Mouse (Mus musculus): ENCODE measurements around the gene Iqce. TPM values are rescaled to one million over a fixed set of nuclear protein-coding genes. Genes with fewer than 3 reads are reported as not detected.
A peak's percentile ranks its signal among the peaks of the same experiment; 100 is the strongest.

Gene Iqce
- polyA plus RNA-seq, 1 experiment, result 7.5 TPM

- H3K27me3 ChIP-seq (ENCODE audit: control insufficient read depth, insufficient read depth, insufficient read length), result no peaks in the 10 kb centered on the region
- no peaks in the 10 kb centered on the region for H3K79me3 ChIP-seq (ENCODE audit: low read depth)
- TF ChIP-seq CTCF (IDR thresholded peaks at IDR 0.05; ENCODE audit: control insufficient read depth, insufficient read depth, insufficient read length) (no peak), MYOG (IDR thresholded peaks at IDR 0.05; ENCODE audit: control insufficient read depth, extremely low read depth, insufficient read length) (no peak), MYOD1 (IDR thresholded peaks at IDR 0.05; ENCODE audit: control insufficient read depth, insufficient read length, low read depth) (no peak), CEBPB (IDR thresholded peaks at IDR 0.05; ENCODE audit: low read depth) (no peak), FOSL1 (IDR thresholded peaks at IDR 0.05; ENCODE audit: insufficient read depth, low read length, poor library complexity, severe bottlenecking) (no peak), USF1 (IDR thresholded peaks at IDR 0.05; ENCODE audit: low read depth) (no peak), MAX (IDR thresholded peaks at IDR 0.05) (no peak)
- peaks cover 5% of the 10 kb centered on the region for H3K36me3 ChIP-seq (ENCODE audit: control insufficient read depth, insufficient read depth)
- H3ac ChIP-seq (ENCODE audit: control insufficient read depth, insufficient read length, low read depth), result no peak overlapping the region
- no peaks in the 10 kb centered on the region for H3K79me2 ChIP-seq (ENCODE audit: control insufficient read depth, insufficient read depth)
- no peak overlapping the region for H3K4me3 ChIP-seq (ENCODE audit: insufficient read depth, poor library complexity, severe bottlenecking)
Measured at GRCm38 (mm10) chr5:140621092-140621491, 81.1 kb downstream of the Iqce start.

- H3K36me3 ChIP-seq (ENCODE audit: control insufficient read depth, insufficient read depth), result peaks cover 8% of the 10 kb centered on the region
- no peak overlapping the region for H3ac ChIP-seq (ENCODE audit: control insufficient read depth, insufficient read length, low read depth)
- no peaks in the 10 kb centered on the region for H3K79me2 ChIP-seq (ENCODE audit: control insufficient read depth, insufficient read depth)
- no peaks in the 10 kb centered on the region for H3K27me3 ChIP-seq (ENCODE audit: control insufficient read depth, insufficient read depth, insufficient read length)
- H3K79me3 ChIP-seq (ENCODE audit: low read depth), result no peaks in the 10 kb centered on the region
- no peak overlapping the region for H3K4me3 ChIP-seq (ENCODE audit: insufficient read depth, poor library complexity, severe bottlenecking)
- no peak for TF ChIP-seq MYOG (IDR thresholded peaks at IDR 0.05; ENCODE audit: control insufficient read depth, extremely low read depth, insufficient read length)
- TF ChIP-seq CTCF (IDR thresholded peaks at IDR 0.05; ENCODE audit: control insufficient read depth, insufficient read depth, insufficient read length), result no peak
- no peak for TF ChIP-seq MAX (IDR thresholded peaks at IDR 0.05)
- no peak for TF ChIP-seq USF1 (IDR thresholded peaks at IDR 0.05; ENCODE audit: low read depth)
- no peak for TF ChIP-seq FOSL1 (IDR thresholded peaks at IDR 0.05; ENCODE audit: insufficient read depth, low read length, poor library complexity, severe bottlenecking)
- no peak for TF ChIP-seq MYOD1 (IDR thresholded peaks at IDR 0.05; ENCODE audit: control insufficient read depth, insufficient read length, low read depth)
- TF ChIP-seq CEBPB (IDR thresholded peaks at IDR 0.05; ENCODE audit: low read depth), result no peak
Measured at GRCm38 (mm10) chr5:140619895-140620736, 82.1 kb downstream of the Iqce start.

- H3K4me3 ChIP-seq (ENCODE audit: insufficient read depth, poor library complexity, severe bottlenecking), result no peak overlapping the region
- H3K36me3 ChIP-seq (ENCODE audit: control insufficient read depth, insufficient read depth), result peaks cover 14% of the 10 kb centered on the region
- H3ac ChIP-seq (ENCODE audit: control insufficient read depth, insufficient read length, low read depth), result no peak overlapping the region
- H3K79me3 ChIP-seq (ENCODE audit: low read depth), result no peaks in the 10 kb centered on the region
- no peaks in the 10 kb centered on the region for H3K79me2 ChIP-seq (ENCODE audit: control insufficient read depth, insufficient read depth)
- peak; percentile 88 for TF ChIP-seq CTCF (IDR thresholded peaks at IDR 0.05; ENCODE audit: control insufficient read depth, insufficient read depth, insufficient read length)
- no peak for TF ChIP-seq CEBPB (IDR thresholded peaks at IDR 0.05; ENCODE audit: low read depth)
- no peaks in the 10 kb centered on the region for H3K27me3 ChIP-seq (ENCODE audit: control insufficient read depth, insufficient read depth, insufficient read length)
Measured at GRCm38 (mm10) chr5:140619151-140619771, 82.9 kb downstream of the Iqce start.

- H3K27me3 ChIP-seq (ENCODE audit: control insufficient read depth, insufficient read depth, insufficient read length), result no peaks in the 10 kb centered on the region
- TF ChIP-seq MYOG (IDR thresholded peaks at IDR 0.05; ENCODE audit: control insufficient read depth, extremely low read depth, insufficient read length), result no peak
- TF ChIP-seq MYOD1 (IDR thresholded peaks at IDR 0.05; ENCODE audit: control insufficient read depth, insufficient read length, low read depth), result no peak
- TF ChIP-seq FOSL1 (IDR thresholded peaks at IDR 0.05; ENCODE audit: insufficient read depth, low read length, poor library complexity, severe bottlenecking), result no peak
- no peak for TF ChIP-seq MAX (IDR thresholded peaks at IDR 0.05)
- H3K36me3 ChIP-seq (ENCODE audit: control insufficient read depth, insufficient read depth), result peaks cover 30% of the 10 kb centered on the region
- H3K79me2 ChIP-seq (ENCODE audit: control insufficient read depth, insufficient read depth), result peaks cover 12% of the 10 kb centered on the region
- H3ac ChIP-seq (ENCODE audit: control insufficient read depth, insufficient read length, low read depth), result no peak overlapping the region
- H3K79me3 ChIP-seq (ENCODE audit: low read depth), result peaks cover 3% of the 10 kb centered on the region
- no peak overlapping the region for H3K4me3 ChIP-seq (ENCODE audit: insufficient read depth, poor library complexity, severe bottlenecking)
Measured at GRCm38 (mm10) chr5:140617714-140618113, 84.5 kb downstream of the Iqce start.

- Histone ChIP-seq H3K36me3 (ENCODE audit: control insufficient read depth, insufficient read depth) (peaks cover 35% of the 10 kb centered on the region), H3ac (ENCODE audit: control insufficient read depth, insufficient read length, low read depth) (no peak overlapping the region), H3K4me3 (ENCODE audit: insufficient read depth, poor library complexity, severe bottlenecking) (no peak overlapping the region), H3K79me3 (ENCODE audit: low read depth) (peaks cover 5% of the 10 kb centered on the region), H3K27me3 (ENCODE audit: control insufficient read depth, insufficient read depth, insufficient read length) (no peaks in the 10 kb centered on the region), H3K79me2 (ENCODE audit: control insufficient read depth, insufficient read depth) (peaks cover 22% of the 10 kb centered on the region)
- TF ChIP-seq MAX (IDR thresholded peaks at IDR 0.05) (no peak), MYOG (IDR thresholded peaks at IDR 0.05; ENCODE audit: control insufficient read depth, extremely low read depth, insufficient read length) (no peak), FOSL1 (IDR thresholded peaks at IDR 0.05; ENCODE audit: insufficient read depth, low read length, poor library complexity, severe bottlenecking) (no peak), CEBPB (IDR thresholded peaks at IDR 0.05; ENCODE audit: low read depth) (no peak), MYOD1 (IDR thresholded peaks at IDR 0.05; ENCODE audit: control insufficient read depth, insufficient read length, low read depth) (no peak), CTCF (IDR thresholded peaks at IDR 0.05; ENCODE audit: control insufficient read depth, insufficient read depth, insufficient read length) (no peak), USF1 (IDR thresholded peaks at IDR 0.05; ENCODE audit: low read depth) (no peak)
Measured at GRCm38 (mm10) chr5:140616691-140617090, 85.5 kb downstream of the Iqce start.

Measured in C2C12 (cell line).